Mouse (Mus musculus) heart, embryonic 15.5 days (tissue): ENCODE results near the gene B4galt5. TPM values are rescaled to one million over a fixed set of nuclear protein-coding genes. Genes with fewer than 3 reads are reported as not detected.

Experiments
- ATAC-seq: fragments of 200-750 bp; cut with Nextera tagmentation; replicated peaks from 2 replicates; pipeline ENCODE4 v1.8.0; 2017; ENCODE audit warnings: low read depth, moderate TSS enrichment; ENCODE audit not compliant: insufficient number of reproducible peaks, insufficient read depth, low FRiP score
- H3K27ac ChIP-seq: fragments of 300-500 bp; sonication (generic); 2 replicates; pipeline ENCODE4 v1.5.1; 2015; ENCODE audit warnings: mild to moderate bottlenecking, inconsistent platforms
- H3K27me3 ChIP-seq: fragments of 300-500 bp; sonication (generic); 2 replicates; pipeline ENCODE4 v1.6.1; 2015; ENCODE audit warnings: inconsistent platforms
- H3K36me3 ChIP-seq: fragments of 300-500 bp; sonication (generic); 2 replicates; pipeline ENCODE4 v1.6.1; 2015; ENCODE audit warnings: mild to moderate bottlenecking, inconsistent platforms
- H3K4me1 ChIP-seq: fragments of 300-500 bp; sonication (generic); replicated peaks from 2 replicates; pipeline ENCODE4 v1.6.1; 2015; ENCODE audit warnings: inconsistent platforms
- H3K4me2 ChIP-seq: fragments of 300-500 bp; sonication (generic); 2 replicates; pipeline ENCODE4 v1.6.1; 2015; ENCODE audit warnings: inconsistent platforms, mild to moderate bottlenecking, moderate library complexity
- H3K4me3 ChIP-seq: fragments of 300-500 bp; sonication (generic); 2 replicates; pipeline ENCODE4 v1.5.1; 2015; ENCODE audit warnings: mild to moderate bottlenecking, inconsistent platforms
- H3K9ac ChIP-seq: fragments of 300-500 bp; sonication (generic); 2 replicates; pipeline ENCODE4 v1.6.1; 2015; ENCODE audit warnings: mild to moderate bottlenecking, inconsistent platforms
- H3K9me3 ChIP-seq: fragments of 300-500 bp; sonication (generic); replicated peaks from 2 replicates; pipeline ENCODE4 v1.6.1; 2016; ENCODE audit warnings: inconsistent platforms
- WGBS: fragments of 180-500 bp; shearing (Covaris S2); methylation state at CpG from one replicate; pipeline ENCODE4 v1.1.7; 2015; ENCODE audit warnings: mixed read lengths; 5-methylcytosine and 5-hydroxymethylcytosine counted together
- polyA plus RNA-seq: library from polyadenylated mRNA; unstranded; fragments of >200 nt; fragmentation: Nextera tagmentation; extraction: Ambion mirVana; gene quantifications from 2 replicates; pipeline ENCODE4 v1.2.1, GENCODE M21; 2015

The B4galt5 gene
- polyA plus RNA-seq, 1 experiment from 2014 or later: 12.7 TPM

DNA sequence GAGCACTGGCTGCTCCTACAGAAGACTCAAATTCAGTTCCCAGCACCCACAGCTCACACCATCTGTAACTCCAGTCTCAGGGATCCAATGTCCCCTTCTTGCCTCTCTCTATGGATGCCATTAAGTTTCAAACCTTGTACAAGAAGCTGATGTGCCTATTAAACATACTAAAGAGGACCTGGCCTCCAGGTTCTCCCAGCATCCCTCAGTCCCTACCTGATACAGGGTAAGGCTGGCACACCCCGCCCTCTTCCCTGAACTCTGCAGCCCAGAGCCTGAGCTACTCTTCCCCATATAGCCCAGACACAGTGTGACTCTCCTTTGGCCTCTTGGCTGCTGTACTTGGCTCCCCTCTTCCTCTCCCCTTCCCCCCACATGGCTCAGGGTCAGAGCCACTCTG is 38.9 kb downstream of the B4galt5 start:
- no peak overlapping the region for H3K4me2 ChIP-seq
- no peak overlapping the region for H3K9ac ChIP-seq
- no peak for ATAC-seq
- 87% methylated on average over 1 of the region's 1 CpGs for WGBS
- H3K27ac ChIP-seq: no peak overlapping the region
- H3K4me1 ChIP-seq: peaks cover 24% of the 10 kb centered on the region
- peaks cover 24% of the 10 kb centered on the region; the same call in 1 of the 2 replicates for H3K36me3 ChIP-seq
- no peaks in the 10 kb centered on the region for H3K9me3 ChIP-seq
- H3K27me3 ChIP-seq: no peaks in the 10 kb centered on the region
- no peak overlapping the region for H3K4me3 ChIP-seq

DNA sequence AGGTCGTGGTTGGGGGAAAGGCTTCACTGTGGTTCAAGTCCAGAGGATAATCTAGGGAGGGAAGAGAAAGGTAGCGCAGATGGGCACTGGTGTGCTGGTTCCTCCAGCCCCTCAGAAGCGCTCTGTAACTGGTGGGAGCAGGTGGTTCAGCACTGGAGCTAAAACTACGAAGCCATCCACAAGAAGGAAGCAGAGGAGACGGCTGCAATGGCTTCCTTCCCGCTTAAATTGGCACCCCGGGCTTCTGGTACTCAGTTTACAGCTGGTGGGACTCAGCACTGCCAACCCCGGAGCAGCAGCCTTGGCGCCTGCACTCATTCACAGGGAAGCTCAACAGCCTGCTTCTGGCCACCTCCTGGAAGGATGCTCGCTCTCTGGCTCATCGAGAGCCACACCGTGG is 39.7 kb downstream of the B4galt5 start:
- 86% methylated on average over 12 of the region's 12 CpGs for WGBS
- Histone ChIP-seq H3K27ac (no peak overlapping the region), H3K9me3 (no peaks in the 10 kb centered on the region), H3K27me3 (no peaks in the 10 kb centered on the region), H3K4me2 (no peak overlapping the region), H3K4me3 (no peak overlapping the region), H3K36me3 (peaks cover 31% of the 10 kb centered on the region; the same call in 1 of the 2 replicates), H3K9ac (no peak overlapping the region), H3K4me1 (peaks cover 15% of the 10 kb centered on the region)
- no peak for ATAC-seq

DNA sequence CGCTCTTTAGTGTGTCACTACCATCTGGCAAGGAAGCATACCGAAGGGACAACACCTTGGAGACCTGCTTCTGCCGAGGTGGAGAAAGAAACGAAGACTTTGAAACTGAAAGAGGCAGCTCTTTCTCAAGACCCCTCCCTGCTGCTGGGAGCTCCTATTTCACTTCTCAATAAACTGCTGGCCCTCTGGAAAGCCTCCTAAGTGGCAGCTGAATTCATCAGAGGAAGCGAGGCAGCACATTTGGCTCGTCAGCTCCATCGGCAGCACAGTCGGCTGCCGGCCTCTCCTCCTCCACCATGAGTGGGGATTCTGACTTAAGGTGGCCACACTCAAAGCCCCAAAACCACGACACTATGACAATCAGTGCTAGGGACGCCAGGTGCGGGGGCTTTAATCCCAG is 41.3 kb downstream of the B4galt5 start:
- Histone ChIP-seq H3K9me3 (no peaks in the 10 kb centered on the region), H3K4me3 (no peak overlapping the region), H3K27ac (peak overlapping the region; percentile 39), H3K4me2 (no peak overlapping the region), H3K4me1 (0 out of 2 replicates have a peak, but pooled peaks cover 3% of the 10 kb centered on the region), H3K27me3 (no peaks in the 10 kb centered on the region), H3K36me3 (peaks cover 35% of the 10 kb centered on the region; the same call in 1 of the 2 replicates), H3K9ac (no peak overlapping the region)
- WGBS: 64% methylated on average over 12 of the region's 12 CpGs
- no peak for ATAC-seq

DNA sequence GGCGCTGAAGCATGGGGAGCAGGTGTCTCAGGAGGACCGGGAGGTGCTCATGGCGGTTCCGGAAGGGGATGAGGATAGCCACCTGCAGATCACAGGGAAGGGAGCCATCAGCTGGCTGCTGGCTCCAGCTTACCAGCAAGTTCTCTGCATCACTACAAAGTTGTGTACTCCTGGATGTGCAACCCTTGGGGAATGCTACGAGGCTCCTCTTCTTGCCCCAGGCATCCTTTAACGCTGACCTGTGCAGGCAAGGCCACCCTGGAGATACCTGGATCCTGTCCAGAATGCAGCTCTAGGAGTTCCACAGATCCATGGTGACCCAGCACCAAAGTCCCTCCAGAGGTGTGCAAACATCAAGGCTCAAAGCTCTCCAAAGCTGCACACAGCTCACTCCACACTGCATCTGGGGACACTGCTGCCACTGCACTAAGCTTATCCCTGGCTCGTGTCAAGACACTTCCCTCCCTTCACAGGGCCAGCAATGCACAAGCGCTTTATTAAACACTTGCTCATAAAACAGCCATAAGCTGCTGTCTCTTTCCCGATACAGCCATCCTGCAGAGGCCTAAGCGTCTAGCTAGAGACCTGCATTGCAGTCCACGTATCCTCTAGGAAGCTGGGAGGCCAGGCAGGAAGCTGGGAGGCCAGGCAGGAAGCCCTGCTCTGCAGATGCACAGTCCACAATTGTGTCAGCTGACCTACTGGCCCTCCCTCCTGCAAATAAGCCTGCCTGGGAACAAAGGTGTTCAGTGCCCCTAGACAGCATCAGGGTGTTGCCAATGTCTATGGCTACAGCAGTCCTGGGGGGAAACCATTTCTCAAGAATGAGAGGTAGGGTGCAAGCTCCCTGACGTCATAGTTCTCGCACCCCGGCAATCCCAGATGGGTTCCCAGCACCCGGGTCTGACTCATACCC is 42.1 kb downstream of the B4galt5 start:
- 76% methylated on average over 15 of the region's 15 CpGs for WGBS
- H3K27me3 ChIP-seq: no peaks in the 10 kb centered on the region
- 0 out of 2 replicates have a peak, but pooled peaks cover 3% of the 10 kb centered on the region for H3K4me1 ChIP-seq
- H3K36me3 ChIP-seq: peaks cover 35% of the 10 kb centered on the region; the same call in 1 of the 2 replicates
- no peak overlapping the region for H3K4me3 ChIP-seq
- peak overlapping the region; percentile 39; the same call in 1 of the 2 replicates for H3K27ac ChIP-seq
- peak; percentile 63 for ATAC-seq
- H3K9me3 ChIP-seq: no peaks in the 10 kb centered on the region
- no peak overlapping the region for H3K9ac ChIP-seq
- no peak overlapping the region for H3K4me2 ChIP-seq

DNA sequence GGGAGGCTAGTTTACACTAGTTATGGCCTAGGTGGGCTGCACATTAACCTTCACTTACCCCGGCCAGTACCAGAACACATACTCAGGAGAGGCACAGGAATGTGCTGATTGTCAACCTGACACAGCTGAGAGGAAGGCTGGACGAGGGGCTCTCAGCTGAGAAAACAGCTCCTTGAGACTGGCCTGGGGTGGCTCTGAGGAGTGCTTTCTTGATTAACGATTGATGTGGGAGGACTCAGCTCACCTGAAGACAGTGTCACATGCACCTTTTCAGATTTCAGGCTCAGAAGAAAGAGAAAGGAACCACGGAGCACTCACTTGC is 42.7 kb downstream of the B4galt5 start:
- no peaks in the 10 kb centered on the region for H3K9me3 ChIP-seq
- H3K4me2 ChIP-seq: no peak overlapping the region
- no peaks in the 10 kb centered on the region for H3K27me3 ChIP-seq
- no peak overlapping the region for H3K9ac ChIP-seq
- no peak for ATAC-seq
- H3K36me3 ChIP-seq: peaks cover 35% of the 10 kb centered on the region; the same call in 1 of the 2 replicates
- WGBS: 71% methylated on average over 4 of the region's 4 CpGs
- no peak overlapping the region for H3K27ac ChIP-seq
- H3K4me3 ChIP-seq: no peak overlapping the region
- 0 out of 2 replicates have a peak, but pooled peaks cover 3% of the 10 kb centered on the region for H3K4me1 ChIP-seq

DNA sequence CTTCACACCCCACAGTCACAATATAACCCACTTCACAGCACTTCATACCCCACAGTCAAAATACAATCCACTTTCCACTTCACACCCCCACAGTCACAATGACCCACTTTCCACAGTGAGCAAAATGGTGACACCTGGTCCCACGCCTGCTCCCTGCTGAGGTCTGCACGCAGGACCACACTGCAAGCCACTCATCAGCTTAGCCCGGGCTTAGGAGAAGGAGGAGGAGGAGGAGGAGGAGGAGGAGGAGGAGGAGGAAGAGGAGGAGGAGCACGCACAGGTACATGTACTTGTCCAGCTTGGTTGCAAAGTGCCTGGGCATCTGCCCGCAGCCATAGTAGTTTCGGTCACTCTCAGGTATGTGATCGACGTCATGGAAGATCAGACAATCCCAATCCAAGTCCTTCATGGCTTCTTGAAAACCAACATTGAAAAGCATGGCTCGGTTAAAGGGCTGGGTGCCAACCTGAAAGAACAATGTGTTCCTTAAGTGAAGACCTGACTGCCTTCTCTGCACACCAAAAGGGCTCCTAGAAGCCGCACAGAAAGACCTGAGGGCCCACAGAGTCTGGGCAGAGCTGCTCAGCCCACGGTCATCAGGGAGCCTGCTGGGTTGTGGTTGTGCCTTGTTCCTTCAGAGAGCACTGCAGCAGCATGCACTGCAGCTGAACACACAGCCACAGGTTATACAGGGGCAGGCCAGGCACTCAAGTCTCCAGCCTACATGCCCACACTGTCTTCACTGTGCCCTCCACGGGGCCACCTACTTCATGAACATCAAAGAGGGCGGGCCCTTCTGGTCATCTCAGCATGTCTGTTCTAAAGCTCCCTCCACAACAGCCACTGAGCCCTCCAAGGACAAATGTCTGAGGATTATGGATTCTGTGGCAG is 43.4 kb downstream of the B4galt5 start:
- Histone ChIP-seq H3K27ac (no peak overlapping the region), H3K4me3 (no peak overlapping the region), H3K9ac (no peak overlapping the region), H3K4me1 (0 out of 2 replicates have a peak, but pooled peaks cover 3% of the 10 kb centered on the region), H3K9me3 (no peaks in the 10 kb centered on the region), H3K27me3 (no peaks in the 10 kb centered on the region), H3K4me2 (no peak overlapping the region), H3K36me3 (peaks cover 35% of the 10 kb centered on the region; the same call in 1 of the 2 replicates)
- no peak for ATAC-seq
- 91% methylated on average over 13 of the region's 13 CpGs for WGBS

DNA sequence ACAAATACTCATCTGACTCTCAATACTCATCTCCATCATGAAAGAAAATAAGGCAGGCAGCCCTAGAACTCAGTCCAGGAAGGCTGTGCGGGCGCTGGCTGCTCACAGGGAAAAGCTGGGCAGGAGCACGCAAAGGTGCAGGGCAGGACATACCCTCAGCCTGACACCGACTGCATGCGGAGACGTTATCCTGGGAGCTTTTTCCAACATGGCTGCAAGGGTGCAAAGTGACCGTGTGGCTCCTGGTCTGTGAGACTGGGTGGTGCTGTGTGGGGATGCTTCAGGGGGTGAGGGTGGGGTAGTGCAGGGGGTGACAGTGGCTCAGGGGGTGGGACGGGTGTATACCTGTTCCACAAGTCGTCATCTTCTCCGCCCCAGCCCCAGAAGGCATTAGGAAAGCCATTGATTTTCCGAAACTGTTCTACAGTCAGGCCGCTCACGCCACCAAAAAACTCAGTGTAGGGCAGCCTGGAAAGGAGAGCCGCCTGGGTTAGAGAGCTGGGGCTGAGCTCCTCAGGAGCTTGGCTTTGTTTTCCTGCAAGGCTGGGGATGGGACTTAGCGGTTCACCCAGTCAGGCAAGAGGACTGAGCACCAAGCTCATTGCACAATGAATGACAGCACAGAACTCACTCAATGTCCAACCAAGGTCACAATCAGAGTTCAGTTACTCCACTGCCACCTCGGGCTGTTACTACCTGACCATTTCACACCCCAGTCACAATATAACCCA is 44.2 kb downstream of the B4galt5 start:
- H3K4me3 ChIP-seq: no peak overlapping the region
- no peaks in the 10 kb centered on the region for H3K9me3 ChIP-seq
- no peaks in the 10 kb centered on the region for H3K27me3 ChIP-seq
- H3K36me3 ChIP-seq: peaks cover 35% of the 10 kb centered on the region; the same call in 1 of the 2 replicates
- H3K4me1 ChIP-seq: peaks cover 10% of the 10 kb centered on the region
- H3K9ac ChIP-seq: no peak overlapping the region
- H3K4me2 ChIP-seq: no peak overlapping the region
- ATAC-seq: no peak
- H3K27ac ChIP-seq: no peak overlapping the region
- 88% methylated on average over 16 of the region's 16 CpGs for WGBS

DNA sequence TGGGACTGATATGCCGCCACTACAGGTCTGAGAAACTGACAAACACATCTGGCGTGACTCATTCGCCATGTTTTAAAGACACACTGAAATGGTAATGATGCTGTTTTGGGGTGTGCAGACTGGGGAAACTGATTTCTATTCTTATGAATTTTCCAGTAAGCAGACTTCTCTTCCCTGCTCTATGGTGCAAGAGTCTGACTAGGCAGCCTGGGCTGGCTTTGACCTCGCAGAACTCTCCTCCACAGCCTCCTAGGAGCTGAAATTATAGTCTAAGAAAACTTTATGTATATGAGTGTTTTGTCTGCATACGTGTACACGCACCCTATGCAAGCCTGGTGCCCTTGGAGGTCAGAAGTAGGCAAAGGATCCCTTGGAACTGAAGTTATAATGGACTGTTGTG is 45.2 kb downstream of the B4galt5 start:
- WGBS: 94% methylated on average over 6 of the region's 6 CpGs
- H3K36me3 ChIP-seq: peaks cover 27% of the 10 kb centered on the region; the same call in 1 of the 2 replicates
- no peaks in the 10 kb centered on the region for H3K27me3 ChIP-seq
- ATAC-seq: no peak
- H3K4me1 ChIP-seq: peaks cover 20% of the 10 kb centered on the region
- H3K9me3 ChIP-seq: no peaks in the 10 kb centered on the region
- no peak overlapping the region for H3K4me3 ChIP-seq
- no peak overlapping the region for H3K4me2 ChIP-seq
- H3K27ac ChIP-seq: no peak overlapping the region
- H3K9ac ChIP-seq: no peak overlapping the region

DNA sequence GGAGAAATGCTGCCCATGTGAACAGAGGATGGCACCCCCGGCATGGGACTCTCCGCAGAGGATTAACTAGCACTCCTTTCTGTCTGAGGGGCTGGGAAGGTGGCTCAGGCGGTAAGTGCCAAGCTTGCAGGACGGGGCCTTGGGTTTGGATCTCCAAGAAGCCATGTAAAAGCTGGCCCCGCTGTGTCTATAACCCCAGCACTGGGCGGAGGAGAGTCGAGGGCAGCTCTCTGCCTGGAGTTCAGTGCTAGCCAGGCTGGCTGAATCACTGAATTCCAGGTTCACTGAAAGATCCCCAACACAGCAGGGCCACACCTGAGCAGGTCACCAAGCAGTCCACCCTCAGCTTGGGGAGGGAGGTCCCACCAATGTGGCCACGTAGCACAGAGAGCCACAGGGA is 45.8 kb downstream of the B4galt5 start:
- 85% methylated on average over 8 of the region's 8 CpGs for WGBS

DNA sequence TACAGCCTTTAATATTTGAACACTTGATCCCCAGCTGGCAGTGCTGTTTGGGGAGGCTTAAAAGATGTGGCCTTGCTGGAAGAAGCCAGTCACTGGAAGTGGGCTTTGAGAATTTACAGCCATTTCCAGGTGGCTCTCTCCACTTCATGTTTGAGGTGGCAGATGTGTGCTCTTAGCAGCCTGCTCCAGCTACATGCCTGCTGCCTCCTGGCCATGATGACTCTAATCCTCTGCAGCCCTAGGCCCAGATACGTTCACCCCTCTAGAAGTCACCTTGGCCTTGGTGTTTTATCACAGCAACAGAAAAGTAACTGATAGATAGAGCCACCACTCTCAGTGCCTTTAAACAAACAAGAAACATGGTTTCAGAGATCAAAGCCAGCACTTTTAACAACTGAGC is 46.3 kb downstream of the B4galt5 start:
- WGBS: 58% methylated on average over 1 of the region's 1 CpGs
- Histone ChIP-seq H3K4me3 (no peak overlapping the region), H3K9me3 (no peaks in the 10 kb centered on the region), H3K36me3 (peaks cover 25% of the 10 kb centered on the region; the same call in 1 of the 2 replicates), H3K27ac (no peak overlapping the region), H3K4me2 (no peak overlapping the region), H3K9ac (no peak overlapping the region), H3K27me3 (no peaks in the 10 kb centered on the region), H3K4me1 (peaks cover 20% of the 10 kb centered on the region)
- no peak for ATAC-seq

More for the DNA sequence above, 45.8 kb downstream of the B4galt5 start:
- Histone ChIP-seq H3K27me3 (no peaks in the 10 kb centered on the region), H3K9me3 (no peaks in the 10 kb centered on the region), H3K27ac (no peak overlapping the region), H3K4me1 (peaks cover 23% of the 10 kb centered on the region), H3K9ac (no peak overlapping the region), H3K36me3 (peaks cover 25% of the 10 kb centered on the region; the same call in 1 of the 2 replicates), H3K4me2 (no peak overlapping the region), H3K4me3 (no peak overlapping the region)
- no peak for ATAC-seq
